In genomic region chr5:103020954-103021353, GRCm38 (mm10) we compare ENCODE assay signal across 16 mouse cellular contexts.
A peak's percentile ranks its signal among the peaks of the same experiment; 100 is the strongest.
DNase-seq lines count a peak whose midpoint lies in the region; ATAC-seq and TF ChIP-seq lines count a peak whose summit lies in the region.
"Had no signal": no experiment of that assay in that cellular context is flagged by ENCODE, and none has a peak within 500 bp of the region (broad histone marks: within the 10 kb centered on the region; RNA-seq: fewer than 3 reads in every experiment).

No protein-coding gene starts in this region.

- no peak for TF ChIP-seq CTCF in brain, embryonic 14.5 days (IDR thresholded peaks at IDR 0.05; ENCODE audit: borderline replicate concordance, extremely low read depth, insufficient read depth, insufficient read length)
- TF ChIP-seq CTCF in midbrain, postnatal 0 days (IDR thresholded peaks at IDR 0.05), result no peak

- H3K9ac ChIP-seq in hindbrain, embryonic 14.5 days, result no peak overlapping the region
- H3K9ac ChIP-seq in midbrain, postnatal 0 days (replicated peaks; ENCODE audit: low read length, poor library complexity, severe bottlenecking), result no peak overlapping the region
- H3K9ac ChIP-seq: heart, embryonic 13.5 days; liver, embryonic 12.5 days; lung, embryonic 15.5 days had no signal

- H3K4me2 ChIP-seq in hindbrain, embryonic 14.5 days (replicated peaks), result no peak overlapping the region
- H3K4me2 ChIP-seq in midbrain, postnatal 0 days (ENCODE audit: low read depth, low read length, poor library complexity, severe bottlenecking), result no peak overlapping the region
- H3K4me2 ChIP-seq: heart, embryonic 13.5 days; liver, embryonic 12.5 days; lung, embryonic 15.5 days had no signal

- no peaks in the 10 kb centered on the region for H3K9me3 ChIP-seq in hindbrain, embryonic 14.5 days (ENCODE audit: control insufficient read depth, low read length)
- no peaks in the 10 kb centered on the region for H3K9me3 ChIP-seq in midbrain, postnatal 0 days (ENCODE audit: low read length)
- H3K9me3 ChIP-seq: heart, embryonic 13.5 days; liver, embryonic 12.5 days; lung, embryonic 15.5 days had no signal

- no peak overlapping the region for H3K4me3 ChIP-seq in hindbrain, embryonic 14.5 days (replicated peaks; ENCODE audit: low read length)
- no peak overlapping the region for H3K4me3 ChIP-seq in midbrain, postnatal 0 days (ENCODE audit: low read depth, low read length)
- H3K4me3 ChIP-seq: heart, embryonic 13.5 days; liver, embryonic 12.5 days; lung, embryonic 15.5 days had no signal

- no peaks in the 10 kb centered on the region for H3K27me3 ChIP-seq in hindbrain, embryonic 14.5 days (ENCODE audit: control insufficient read depth, insufficient read depth, low read length)
- no peaks in the 10 kb centered on the region for H3K27me3 ChIP-seq in midbrain, postnatal 0 days (ENCODE audit: insufficient read depth, low read length)
- H3K27me3 ChIP-seq: heart, embryonic 13.5 days; liver, embryonic 12.5 days; lung, embryonic 15.5 days had no signal

- TF ChIP-seq POLR2A in brain, embryonic 14.5 days (IDR thresholded peaks at IDR 0.05; ENCODE audit: borderline replicate concordance, extremely low read depth, insufficient read depth, insufficient read length, poor library complexity, severe bottlenecking), result no peak

- peak overlapping the region; percentile 26 for H3K27ac ChIP-seq in hindbrain, embryonic 14.5 days
- H3K27ac ChIP-seq in midbrain, postnatal 0 days (ENCODE audit: low read depth, low read length), result no peak overlapping the region; the same call in 1 of the 2 replicates
- H3K27ac ChIP-seq: heart, embryonic 13.5 days; liver, embryonic 12.5 days; lung, embryonic 15.5 days had no signal

- ATAC-seq in hindbrain, embryonic 14.5 days (ENCODE audit: low FRiP score), result peak; percentile 70; the same call in 1 of the 2 replicates
- peak; percentile 80 for ATAC-seq in midbrain, postnatal 0 days (ENCODE audit: low FRiP score)
- ATAC-seq in erythroblast, adult 5-6 weeks (replicated peaks; ENCODE audit: low FRiP score, poor library complexity, severe bottlenecking), result no peak
- ATAC-seq: liver, embryonic 12.5 days had no signal

- no peaks in the 10 kb centered on the region for H3K36me3 ChIP-seq in hindbrain, embryonic 14.5 days (replicated peaks; ENCODE audit: control insufficient read depth, insufficient read depth)
- H3K36me3 ChIP-seq in midbrain, postnatal 0 days (ENCODE audit: insufficient read depth, low read length), result no peaks in the 10 kb centered on the region
- H3K36me3 ChIP-seq: heart, embryonic 13.5 days; liver, embryonic 12.5 days; lung, embryonic 15.5 days had no signal

- 14% methylated on average over 3 of the region's 3 CpGs for WGBS in hindbrain, embryonic 14.5 days
- WGBS in midbrain, postnatal 0 days, result 5% methylated on average over 3 of the region's 3 CpGs

- peak; percentile 16 for DNase-seq in embryo, embryonic 11 days
- no peak for DNase-seq in embryo, embryonic 9.5 days (ENCODE audit: extremely low spot score)
- peak; percentile 82 for DNase-seq in brain, embryonic 14.5 days (ENCODE audit: low read depth)
- DNase-seq in hindbrain, embryonic 14.5 days (ENCODE audit: low spot score), result peak; percentile 45
- peak; percentile 45 for DNase-seq in midbrain, postnatal 0 days (ENCODE audit: low spot score)
- no peak for DNase-seq in right cerebral cortex, postnatal 36 days (ENCODE audit: low spot score in 2 of 2)
- DNase-seq in right cerebral cortex, postnatal 4 days, result no peak
- DNase-seq: gastrocnemius, postnatal 36 days; heart, postnatal 4 days; kidney, adult 11 months; kidney, postnatal 36 days; thymus, postnatal 4 days had no signal

- H3K4me1 ChIP-seq in hindbrain, embryonic 14.5 days (replicated peaks; ENCODE audit: control insufficient read depth, insufficient read depth, low read length), result peaks cover 17% of the 10 kb centered on the region
- peaks cover 5% of the 10 kb centered on the region; the same call in 1 of the 2 replicates for H3K4me1 ChIP-seq in midbrain, postnatal 0 days (ENCODE audit: insufficient read depth, low read length)
- H3K4me1 ChIP-seq: heart, embryonic 13.5 days; liver, embryonic 12.5 days; lung, embryonic 15.5 days had no signal

Comparison
In these comparisons a context has a peak if more than half of its experiments do, and no peak if none do; other contexts are left out.
1. DNase-seq: peak in embryo, embryonic 11 days (single experiment), brain, embryonic 14.5 days (single experiment), hindbrain, embryonic 14.5 days (single experiment) and midbrain, postnatal 0 days (single experiment); none in embryo, embryonic 9.5 days (single experiment), right cerebral cortex, postnatal 36 days (0 of 2) and right cerebral cortex, postnatal 4 days (single experiment).